In genomic region chr3:78716691-78717090, GRCm38 (mm10) we compare ENCODE assay signal across 19 mouse cellular contexts.
DNase-seq lines count a peak whose midpoint lies in the region; ATAC-seq lines count a peak whose summit lies in the region.
"Had no signal": no experiment of that assay in that cellular context is flagged by ENCODE, and none has a peak within 500 bp of the region (broad histone marks: within the 10 kb centered on the region; RNA-seq: fewer than 3 reads in every experiment).

No protein-coding gene starts in this region.

- H3K4me1 ChIP-seq in kidney, embryonic 16.5 days (ENCODE audit: insufficient read depth, low read length) = no peaks in the 10 kb centered on the region
- H3K4me1 ChIP-seq: embryonic facial prominence, embryonic 10.5 days; forebrain, embryonic 13.5 days; heart, embryonic 12.5 days; hindbrain, embryonic 15.5 days had no signal

- H3K4me2 ChIP-seq in kidney, embryonic 16.5 days (replicated peaks; ENCODE audit: low read depth, low read length) = no peak overlapping the region
- H3K4me2 ChIP-seq: forebrain, embryonic 13.5 days; heart, embryonic 12.5 days; hindbrain, embryonic 15.5 days had no signal

- no peak overlapping the region for H3K27ac ChIP-seq in kidney, embryonic 16.5 days (ENCODE audit: low read length)
- H3K27ac ChIP-seq: embryonic facial prominence, embryonic 10.5 days; forebrain, embryonic 13.5 days; hindbrain, embryonic 15.5 days had no signal

- 85% methylated on average over 2 of the region's 2 CpGs for WGBS in kidney, embryonic 16.5 days

- no peak overlapping the region for H3K4me3 ChIP-seq in kidney, embryonic 16.5 days (ENCODE audit: low read length)
- H3K4me3 ChIP-seq: embryonic facial prominence, embryonic 10.5 days; forebrain, embryonic 13.5 days; heart, embryonic 12.5 days; hindbrain, embryonic 15.5 days had no signal

- no peaks in the 10 kb centered on the region for H3K36me3 ChIP-seq in kidney, embryonic 16.5 days (ENCODE audit: insufficient read depth, low read length)
- H3K36me3 ChIP-seq: embryonic facial prominence, embryonic 10.5 days; heart, embryonic 12.5 days; hindbrain, embryonic 15.5 days had no signal

- no peak overlapping the region for H3K9ac ChIP-seq in kidney, embryonic 16.5 days (replicated peaks; ENCODE audit: low read length)
- H3K9ac ChIP-seq: forebrain, embryonic 13.5 days; forebrain, postnatal 0 days; heart, embryonic 12.5 days; hindbrain, embryonic 15.5 days had no signal

- DNase-seq in layer of hippocampus, adult 11-12 months (ENCODE audit: low spot score) = peak; percentile 16
- no peak for DNase-seq in layer of hippocampus, postnatal 10 days (ENCODE audit: low spot score in 2 of 2)
- DNase-seq in right cerebral cortex, adult 2 months (ENCODE audit: low spot score in 2 of 2) = peak; percentile 20 to 25
- DNase-seq in right cerebral cortex, postnatal 14 days = no peak
- DNase-seq in layer of hippocampus, adult 9-11 months = peak; percentile 43
- no peak for DNase-seq in cerebellum, adult 18-20 months
- DNase-seq: adrenal gland, postnatal 14 days; cerebellum, adult 2 months; cerebellum, postnatal 10 days; forebrain, postnatal 0 days; gastrocnemius, postnatal 25 days had no signal

- H3K27me3 ChIP-seq in kidney, embryonic 16.5 days (ENCODE audit: insufficient read depth, low read length) = no peaks in the 10 kb centered on the region
- H3K27me3 ChIP-seq: CH12.LX; forebrain, embryonic 13.5 days; heart, embryonic 12.5 days; hindbrain, embryonic 15.5 days; Patski had no signal

- no peak for ATAC-seq in kidney, embryonic 16.5 days (ENCODE audit: low FRiP score, low TSS enrichment)
- ATAC-seq: activated CD4-positive, CD25-positive, alpha-beta regulatory T cell, adult 4 months; forebrain, embryonic 13.5 days; forebrain, postnatal 0 days; Patski had no signal

- no peaks in the 10 kb centered on the region for H3K9me3 ChIP-seq in kidney, embryonic 16.5 days (ENCODE audit: low read length)
- H3K9me3 ChIP-seq: embryonic facial prominence, embryonic 10.5 days; forebrain, embryonic 13.5 days; heart, embryonic 12.5 days; hindbrain, embryonic 15.5 days had no signal

Comparison
In these comparisons a context has a peak if more than half of its experiments do, and no peak if none do; other contexts are left out.
1. DNase-seq: peak in layer of hippocampus, adult 11-12 months (single experiment), right cerebral cortex, adult 2 months (2 of 2) and layer of hippocampus, adult 9-11 months (single experiment); none in layer of hippocampus, postnatal 10 days (0 of 2), right cerebral cortex, postnatal 14 days (single experiment) and cerebellum, adult 18-20 months (0 of 2).